Mouse (Mus musculus) heart, adult 2 months (tissue): ENCODE measurements around the gene Erap1. TPM values are rescaled to one million over a fixed set of nuclear protein-coding genes. Genes with fewer than 3 reads are reported as not detected.
"Not testable (repeated sequence)": the region's sequence is repeated elsewhere in the genome, so short reads cannot be mapped to it uniquely, and the experiment has no call there.

Source experiments
- DNase-seq, 2 experiments: peaks; one replicate each; pipeline ENCODE4 v3.0.0; 2021
- H3K27ac ChIP-seq: fragments of 200-600 bp; 2 replicates; pipeline ENCODE4 v1.8.1; 2022
- H3K27me3 ChIP-seq: fragments of 200-500 bp; 2 replicates; pipeline ENCODE4 v1.6.1; 2012; ENCODE audit warnings: mild to moderate bottlenecking, low read length, inconsistent platforms, mixed read lengths; ENCODE audit not compliant: control insufficient read depth, insufficient read depth
- H3K36me3 ChIP-seq: fragments of 200-500 bp; 2 replicates; pipeline ENCODE4 v1.6.1; 2012; ENCODE audit warnings: low read length, inconsistent platforms; ENCODE audit not compliant: control insufficient read depth, insufficient read depth
- H3K4me1 ChIP-seq: fragments of 200-500 bp; 2 replicates; pipeline ENCODE4 v1.6.1; 2011; ENCODE audit warnings: low read length; ENCODE audit not compliant: control insufficient read depth, insufficient read depth
- H3K4me3 ChIP-seq: fragments of 200-600 bp; 2 replicates; pipeline ENCODE4 v1.8.1; 2022
- H3K79me2 ChIP-seq: fragments of 200-500 bp; replicated peaks from 2 replicates; pipeline ENCODE4 v1.6.1; 2012; ENCODE audit warnings: mild to moderate bottlenecking, inconsistent platforms, low read length, moderate library complexity, mixed read lengths; ENCODE audit not compliant: control insufficient read depth, insufficient read depth
- H3K9ac ChIP-seq: fragments of 200-500 bp; 2 replicates; pipeline ENCODE4 v1.6.1; 2012; ENCODE audit warnings: low read depth, mild to moderate bottlenecking, control low read depth, inconsistent platforms, low read length, mixed read lengths
- CTCF ChIP-seq: fragments of 200-600 bp; IDR thresholded peaks from 2 replicates; pipeline ENCODE4 v1.8.1; 2022; ENCODE audit warnings: antibody characterized with exemption, mild to moderate bottlenecking, moderate library complexity
- EP300 ChIP-seq: fragments of 200-500 bp; IDR thresholded peaks from 2 replicates; pipeline ENCODE4 v1.6.1; 2011; ENCODE audit warnings: low read depth, low read length, control low read depth; ENCODE audit not compliant: insufficient read depth
- POLR2A ChIP-seq: fragments of 200-500 bp; IDR thresholded peaks from 2 replicates; pipeline ENCODE4 v1.6.1; 2011; ENCODE audit warnings: mild to moderate bottlenecking, low read depth, low read length, control low read depth; ENCODE audit not compliant: insufficient read depth
- WGBS: fragments of 180-500 bp; shearing (Covaris S2); methylation state at CpG from one replicate; pipeline ENCODE4 v1.1.7; 2018; 5-methylcytosine and 5-hydroxymethylcytosine counted together
- intact Hi-C: fragments of 180-260 bp; cut with DNase I; formaldehyde crosslinking; loops from one replicate; pipeline ENCODE4 v1.15.1; 2025
- long read RNA-seq: library from polyadenylated mRNA; stranded (forward); transcript quantifications from one replicate; pipeline ENCODE4 v2.0.0, GENCODE M21; 2021
- polyA plus RNA-seq: library from polyadenylated mRNA; depleted of rRNA; stranded (reverse); fragments of >200 nt; gene quantifications from 2 replicates; pipeline ENCODE4 v1.2.3, GENCODE M21; 2012; rRNA removed
- total RNA-seq, 2 experiments: library from RNA; stranded (reverse); gene quantifications; 2 replicates each; pipeline ENCODE4 v1.2.3; 2021

The Erap1 gene
- total RNA-seq (10 to 100 TPM; 40.1 to 51.1 TPM), polyA plus RNA-seq (10.6 and 39.8 TPM in 2 replicates)
- long read RNA-seq, full-length matches to known transcripts, result 10 of 19 reads
- long read RNA-seq, partial matches to known transcripts, result 8 of 19 reads
- long read RNA-seq, other reads (novel, unspliced or antisense), result 1 of 19 reads

DNA sequence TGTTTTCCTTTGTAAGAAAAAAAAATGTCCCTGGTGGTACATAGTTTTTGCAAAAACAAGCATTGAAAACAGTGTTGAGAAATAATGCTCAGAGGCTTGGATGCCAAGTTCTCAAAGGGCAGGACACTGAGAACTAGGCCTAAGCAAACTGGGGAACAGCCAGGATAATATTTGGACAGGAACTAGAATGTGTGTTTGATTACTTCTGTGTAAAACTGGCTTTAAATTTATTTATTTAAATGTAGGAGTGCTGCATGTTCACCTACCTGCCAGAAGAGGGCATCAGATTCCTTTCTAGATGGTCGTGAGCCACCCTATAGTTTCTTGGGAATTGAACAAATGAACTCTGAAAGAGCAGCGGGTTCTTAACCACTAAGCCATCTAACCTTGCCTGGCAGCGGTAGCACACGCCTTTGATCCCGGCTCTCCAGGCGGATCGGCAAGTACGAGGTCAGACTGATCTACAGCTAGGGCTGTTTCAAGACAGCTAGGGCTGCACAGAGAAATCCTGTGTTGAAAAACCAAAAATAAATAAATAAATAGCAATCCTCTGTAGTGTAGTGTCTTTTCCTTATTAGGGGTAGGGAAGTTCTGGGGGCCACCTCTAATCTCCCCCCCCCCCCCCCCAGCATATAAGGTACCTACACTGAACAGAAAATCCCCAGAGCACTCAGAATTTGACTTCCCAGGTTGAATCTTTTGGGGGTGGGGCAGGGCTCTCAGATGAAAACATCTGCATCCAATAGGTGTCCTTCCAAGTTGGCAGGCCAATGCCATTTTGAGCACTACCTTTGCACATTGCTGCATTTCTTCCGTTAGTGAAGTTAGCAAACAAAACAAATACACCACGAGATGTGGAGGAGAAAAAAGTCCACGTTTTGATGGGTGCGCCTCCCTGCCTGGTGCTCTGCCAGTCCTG, at the start of gene Erap1:
Gene Erap1, plus strand, starts transcription at position 776 of the 919 bp plus-strand sequence.
- TF ChIP-seq CTCF (peak; percentile 90), POLR2A (no peak), EP300 (no peak)
- peaks cover 3% of the 10 kb centered on the region; the same call in 1 of the 2 replicates for H3K4me1 ChIP-seq
- WGBS, result 0% methylated on average over 12 of the region's 12 CpGs
- H3K9ac ChIP-seq, result peak within 1 kb of the TSS; percentile 98
- H3K36me3 ChIP-seq, result no peaks in the 10 kb centered on the region; the same call in 1 of the 2 replicates
- peak within 1 kb of the TSS; percentile 100 for H3K4me3 ChIP-seq
- intact Hi-C loops, result loop anchor here (1.0 to 5.0 kb wide), 3 partner anchors 132 to 215 kb away; partner anchors contain the start of gene Cast
- H3K27ac ChIP-seq, result peak within 1 kb of the TSS; percentile 98
- peak; percentile 21 to 39 for DNase-seq
- no peaks in the 10 kb centered on the region for H3K79me2 ChIP-seq
- no peaks in the 10 kb centered on the region for H3K27me3 ChIP-seq

DNA sequence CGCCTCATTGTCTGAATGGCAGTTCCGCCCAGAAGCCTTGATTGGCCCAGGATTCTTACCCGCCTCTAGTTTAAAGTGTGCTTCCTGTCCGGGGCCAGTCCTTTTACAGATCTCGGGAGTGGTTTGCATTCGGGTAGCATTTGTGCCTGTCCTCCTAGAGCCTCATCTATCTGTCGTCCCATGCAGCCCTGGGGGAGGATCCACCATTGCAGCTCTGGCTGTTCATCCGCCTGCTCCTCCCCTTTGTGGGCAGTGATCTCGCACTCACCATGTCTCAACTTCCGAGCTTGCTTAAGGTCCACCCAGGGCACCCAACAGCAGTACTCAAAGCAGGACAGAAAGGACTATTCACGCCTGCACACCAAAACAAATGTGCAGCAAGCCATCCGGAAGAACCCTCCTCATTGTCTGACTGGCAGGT, 48.0 kb upstream of the Erap1 start:
- peak in 1 of 2 experiments; percentile 16 for DNase-seq
- WGBS, result 51% methylated on average over 12 of the region's 12 CpGs

DNA sequence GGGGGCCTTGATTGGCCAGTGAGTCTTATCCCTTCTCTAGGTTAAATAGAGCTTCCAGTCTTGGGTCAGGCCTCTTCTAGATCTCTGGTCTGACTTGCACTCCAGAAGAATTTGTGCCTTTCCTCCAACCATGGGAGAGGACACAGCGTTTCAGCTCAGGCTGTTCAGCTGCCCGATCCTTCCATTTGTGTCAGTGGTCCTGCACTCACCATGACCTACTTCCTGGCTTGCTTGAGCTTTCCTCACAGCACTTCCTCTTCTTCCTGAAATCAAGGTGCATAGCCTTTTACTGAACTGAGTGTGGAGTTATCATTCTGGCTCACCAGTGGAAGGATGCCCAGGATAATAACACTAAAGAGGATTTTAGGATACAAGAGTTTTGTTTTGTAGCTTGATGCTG, 47.5 kb upstream of the Erap1 start:
- 65% methylated on average over 2 of the region's 2 CpGs for WGBS
- intact Hi-C loops, H3K9ac ChIP-seq, H3K4me1 ChIP-seq, H3K79me2 ChIP-seq, H3K27me3 ChIP-seq, H3K4me3 ChIP-seq, H3K36me3 ChIP-seq, DNase-seq, H3K27ac ChIP-seq: not testable (repeated sequence)

More for the DNA sequence above, 48.0 kb upstream of the Erap1 start:
- H3K79me2 ChIP-seq, H3K36me3 ChIP-seq, intact Hi-C loops, H3K27ac ChIP-seq, H3K4me1 ChIP-seq, H3K9ac ChIP-seq, H3K4me3 ChIP-seq, H3K27me3 ChIP-seq: not testable (repeated sequence)

DNA sequence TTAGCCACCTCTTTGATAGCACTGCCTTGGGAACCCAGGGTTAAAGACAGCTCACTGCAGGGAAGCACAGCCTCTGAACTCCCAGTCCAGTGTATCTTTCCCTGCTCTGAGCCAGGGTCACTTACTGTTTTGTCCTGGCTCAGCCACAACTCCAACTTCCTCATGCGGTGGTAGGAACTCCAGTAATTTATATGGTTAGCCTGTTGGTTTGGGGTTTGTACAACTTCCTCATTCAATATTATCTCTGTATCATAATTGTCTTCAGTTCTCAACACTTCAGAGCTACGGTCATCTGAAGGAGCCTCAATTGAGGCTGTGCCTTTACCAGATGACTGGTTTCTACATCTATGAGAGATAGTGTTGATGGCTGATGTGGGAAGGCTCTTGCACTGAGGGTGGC, 42.3 kb upstream of the Erap1 start:
- H3K27me3 ChIP-seq, intact Hi-C loops, H3K4me1 ChIP-seq, DNase-seq, H3K27ac ChIP-seq, H3K4me3 ChIP-seq, H3K79me2 ChIP-seq, H3K9ac ChIP-seq, H3K36me3 ChIP-seq: not testable (repeated sequence)
- WGBS, result 68% methylated on average over 2 of the region's 2 CpGs

DNA sequence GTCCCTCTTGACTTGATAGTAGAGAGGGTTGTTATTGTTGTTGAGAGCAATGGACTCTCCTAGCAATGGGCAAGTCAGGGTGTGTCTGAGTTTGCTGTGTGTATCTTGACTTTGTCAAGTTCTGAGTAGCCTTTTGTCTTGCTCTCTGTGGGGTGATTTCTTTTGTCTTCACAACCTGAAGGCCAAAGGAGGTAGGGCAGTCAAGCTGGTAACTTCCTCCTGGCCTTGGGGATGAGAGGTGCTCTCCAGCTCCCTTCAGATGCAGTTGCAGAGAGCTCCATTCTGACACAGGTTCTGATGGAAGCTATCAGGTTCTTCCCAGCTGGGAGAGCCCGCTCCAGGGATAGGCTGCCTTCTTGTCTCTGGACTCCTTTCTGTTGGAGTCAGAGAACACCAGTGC, 37.6 kb upstream of the Erap1 start:
- WGBS, result 100% methylated on average over 1 of the region's 1 CpGs
- H3K9ac ChIP-seq, H3K79me2 ChIP-seq, H3K27ac ChIP-seq, H3K27me3 ChIP-seq, H3K4me1 ChIP-seq, H3K36me3 ChIP-seq, H3K4me3 ChIP-seq, intact Hi-C loops, DNase-seq: not testable (repeated sequence)

DNA sequence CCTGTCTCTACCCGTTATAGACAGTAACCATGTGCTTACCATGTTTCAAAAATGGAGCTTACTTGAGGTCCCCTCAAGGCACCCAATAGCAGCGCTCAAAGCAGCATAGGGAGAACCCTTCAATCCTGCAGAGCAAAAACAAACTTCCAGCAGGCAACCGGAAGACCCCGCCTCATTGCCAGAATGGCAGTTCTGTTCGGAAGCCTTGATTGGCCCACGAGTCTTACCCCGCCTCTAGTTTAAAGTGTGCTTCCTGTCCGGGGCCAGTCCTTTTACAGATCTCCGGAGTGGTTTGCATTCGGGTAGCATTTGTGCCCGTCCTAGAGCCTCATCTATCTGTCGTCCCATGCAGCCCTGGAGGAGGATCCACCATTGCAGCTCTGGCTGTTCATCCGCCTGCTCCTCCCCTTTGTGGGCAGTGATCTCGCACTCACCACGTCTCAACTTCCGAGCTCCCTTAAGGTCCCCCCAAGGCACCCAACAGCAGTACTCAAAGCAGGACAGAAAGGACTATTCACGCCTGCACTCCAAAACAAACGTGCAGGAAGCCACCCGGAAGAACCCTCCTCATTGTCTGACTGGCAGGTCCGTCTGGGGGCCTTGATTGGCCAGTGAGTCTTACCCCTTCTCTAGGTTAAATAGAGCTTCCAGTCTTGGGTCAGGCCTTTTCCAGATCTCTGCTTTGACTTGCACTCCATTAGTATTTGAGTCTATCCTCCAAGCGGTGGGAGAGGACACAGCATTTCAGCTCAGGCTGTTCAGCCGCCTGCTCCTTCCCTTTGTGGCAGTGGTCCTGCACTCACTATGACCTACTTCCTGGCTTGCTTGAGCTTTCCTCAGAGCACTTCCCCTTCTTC, 22.0 kb upstream of the Erap1 start:
- Histone ChIP-seq H3K4me3 (peak overlapping the region; percentile 43), H3K9ac (peak overlapping the region; percentile 73), H3K27ac (peak overlapping the region; percentile 81)
- peak; percentile 84 to 89 for DNase-seq
- peak; percentile 58 for TF ChIP-seq POLR2A
- H3K27me3 ChIP-seq, H3K36me3 ChIP-seq, H3K79me2 ChIP-seq, H3K4me1 ChIP-seq: not testable (repeated sequence)
- intact Hi-C loops, result loop anchor here (10.0 kb wide), 1 partner anchor 53 kb away; no protein-coding TSS in a partner anchor
- WGBS, result 6% methylated on average over 22 of the region's 22 CpGs
